Mouse (Mus musculus) adrenal gland, adult 8-10 months (tissue): Measurements from ENCODE around the gene Atp2b2. TPM values are rescaled to one million over a fixed set of nuclear protein-coding genes. Genes with fewer than 3 reads are reported as not detected.

Source experiments
- DNase-seq: peaks from one replicate; pipeline ENCODE4 v3.0.0; 2022
- total RNA-seq, 4 experiments: library from RNA; stranded (reverse); gene quantifications; 2 replicates each; pipeline ENCODE4 v1.2.4; 2022

Gene Atp2b2
- total RNA-seq, 4 experiments from 2014 or later, result 6.9 to 13.6 (median 10.4) TPM

- no peak for DNase-seq
These were observed 185.0 kb downstream of the Atp2b2 start for GRCm38 (mm10) chr6:113857310-113857873.

- no peak for DNase-seq
These were observed 185.6 kb downstream of the Atp2b2 start for GRCm38 (mm10) chr6:113856790-113857189.

GRCm38 (mm10) chr6:113856095-113856646 is 186.2 kb downstream of the Atp2b2 start:
- DNase-seq, result no peak

GRCm38 (mm10) chr6:113855581-113855980 is 186.8 kb downstream of the Atp2b2 start:
- DNase-seq, result no peak

GRCm38 (mm10) chr6:113852318-113852717 is 190.1 kb downstream of the Atp2b2 start:
- DNase-seq, result peak; percentile 65

GRCm38 (mm10) chr6:113849819-113850218 is 192.6 kb downstream of the Atp2b2 start:
- DNase-seq, result no peak

- no peak for DNase-seq
These were observed 193.8 kb downstream of the Atp2b2 start for GRCm38 (mm10) chr6:113848655-113849054.

GRCm38 (mm10) chr6:113847092-113847491 is 195.3 kb downstream of the Atp2b2 start:
- no peak for DNase-seq

GRCm38 (mm10) chr6:113843248-113843647 is 199.2 kb downstream of the Atp2b2 start:
- DNase-seq, result no peak

- no peak for DNase-seq
These were observed 203.9 kb downstream of the Atp2b2 start for GRCm38 (mm10) chr6:113838493-113838892.

GRCm38 (mm10) chr6:113837740-113838139 is 204.7 kb downstream of the Atp2b2 start:
- no peak for DNase-seq

- DNase-seq, result no peak
These were observed 205.9 kb downstream of the Atp2b2 start for GRCm38 (mm10) chr6:113836545-113836944.

- DNase-seq, result no peak
These were observed 211.9 kb downstream of the Atp2b2 start for GRCm38 (mm10) chr6:113830463-113830862.

GRCm38 (mm10) chr6:113827309-113827708 is 215.1 kb downstream of the Atp2b2 start:
- DNase-seq, result no peak

- DNase-seq, result peak; percentile 6
These were observed 220.0 kb downstream of the Atp2b2 start for GRCm38 (mm10) chr6:113822417-113822816.

- no peak for DNase-seq
These were observed 225.7 kb downstream of the Atp2b2 start for GRCm38 (mm10) chr6:113816690-113817089.

GRCm38 (mm10) chr6:113811462-113811861 is 231.0 kb downstream of the Atp2b2 start:
- DNase-seq, result no peak

- DNase-seq, result no peak
These were observed 231.7 kb downstream of the Atp2b2 start for GRCm38 (mm10) chr6:113810667-113811066.

GRCm38 (mm10) chr6:113806241-113806640 is 236.2 kb downstream of the Atp2b2 start:
- no peak for DNase-seq

- no peak for DNase-seq
These were observed 241.2 kb downstream of the Atp2b2 start for GRCm38 (mm10) chr6:113801233-113801632.

GRCm38 (mm10) chr6:113799915-113800314 is 242.5 kb downstream of the Atp2b2 start:
- no peak for DNase-seq

GRCm38 (mm10) chr6:113799349-113799748 is 243.1 kb downstream of the Atp2b2 start:
- no peak for DNase-seq

GRCm38 (mm10) chr6:113798921-113799320 is 243.5 kb downstream of the Atp2b2 start:
- DNase-seq, result no peak

- DNase-seq, result no peak
These were observed 247.1 kb downstream of the Atp2b2 start for GRCm38 (mm10) chr6:113795241-113795702.

GRCm38 (mm10) chr6:113792368-113792767 is 250.0 kb downstream of the Atp2b2 start:
- no peak for DNase-seq
